Mouse (Mus musculus) frontal cortex, adult 2 months (tissue): ENCODE measurements around the gene S1pr5. TPM values are rescaled to one million over a fixed set of nuclear protein-coding genes. Genes with fewer than 3 reads are reported as not detected.

Experiments used
- DNase-seq, 2 experiments: peaks; one replicate each; pipeline ENCODE4 v3.0.0; 2022; ENCODE audit warnings: low spot score in 1 of 2; ENCODE audit errors: extremely low spot score in 1 of 2
- polyA plus RNA-seq: library from polyadenylated mRNA; depleted of rRNA; stranded (reverse); fragments of >200 nt; gene quantifications from 2 replicates; pipeline ENCODE4 v1.2.3, GENCODE M21; 2012; rRNA removed

The S1pr5 gene
- polyA plus RNA-seq, 1 experiment, result 9.9 TPM

- DNase-seq, result no peak
These were observed 37.4 kb downstream of the S1pr5 start for GRCm38 (mm10) chr9:21210821-21211220.

- no peak for DNase-seq
These were observed 39.6 kb downstream of the S1pr5 start for GRCm38 (mm10) chr9:21208626-21209025.

GRCm38 (mm10) chr9:21206848-21207247, 41.4 kb downstream of the S1pr5 start:
- DNase-seq, result no peak

- peak in 1 of 2 experiments; percentile 37 for DNase-seq
These were observed 43.5 kb downstream of the S1pr5 start for GRCm38 (mm10) chr9:21204528-21205272.

GRCm38 (mm10) chr9:21204156-21204527, 44.1 kb downstream of the S1pr5 start:
- no peak for DNase-seq

GRCm38 (mm10) chr9:21198960-21199359, 49.3 kb downstream of the S1pr5 start:
- DNase-seq, result no peak

GRCm38 (mm10) chr9:21197981-21198380, 50.3 kb downstream of the S1pr5 start:
- peak; percentile 80 to 81 for DNase-seq

- peak in 1 of 2 experiments; percentile 70 for DNase-seq
These were observed 51.5 kb downstream of the S1pr5 start for GRCm38 (mm10) chr9:21196521-21197433.

GRCm38 (mm10) chr9:21195736-21196505, 52.3 kb downstream of the S1pr5 start:
- DNase-seq, result peak; percentile 62 to 84

GRCm38 (mm10) chr9:21194787-21195493, 53.3 kb downstream of the S1pr5 start:
- DNase-seq, result no peak

- DNase-seq, result no peak
These were observed 54.5 kb downstream of the S1pr5 start for GRCm38 (mm10) chr9:21193786-21194185.

Other genes starting within 250 kb of the S1pr5 start
- gene Mrpl4, start 245.7 kb downstream of the S1pr5 start, polyA plus RNA-seq, result 114 and 131 TPM in 2 replicates
- gene Icam1, start 232.5 kb downstream of the S1pr5 start, polyA plus RNA-seq, result 2.9 and 3.5 TPM in 2 replicates
- 3.3 TPM in 2 replicates for gene Icam4, start 219.1 kb downstream of the S1pr5 start, polyA plus RNA-seq
- 220 and 241 TPM in 2 replicates for gene Icam5, start 216.4 kb downstream of the S1pr5 start, polyA plus RNA-seq
- not detected in 2 replicates for gene Zglp1, start 181.3 kb downstream of the S1pr5 start, polyA plus RNA-seq
- 1.6 and 2.5 TPM in 2 replicates for gene Gm49373, start 175.3 kb downstream of the S1pr5 start, polyA plus RNA-seq
- gene Fdx1l, start 174.8 kb downstream of the S1pr5 start, polyA plus RNA-seq, result 123 and 124 TPM in 2 replicates
- gene Gm38431, start 156.4 kb downstream of the S1pr5 start, polyA plus RNA-seq, result 1.4 and 1.7 TPM in 2 replicates
- 27.9 and 28.2 TPM in 2 replicates for gene Raver1, start 156.4 kb downstream of the S1pr5 start, polyA plus RNA-seq
- 16.5 and 19.1 TPM in 2 replicates for gene Tyk2, start 117.2 kb downstream of the S1pr5 start, polyA plus RNA-seq
- 175 and 217 TPM in 2 replicates for gene Cdc37, start 98.5 kb downstream of the S1pr5 start, polyA plus RNA-seq
- gene Pde4a, start 82.7 kb downstream of the S1pr5 start, polyA plus RNA-seq, result 95.2 and 96.2 TPM in 2 replicates
- gene Keap1, start 9.1 kb downstream of the S1pr5 start, polyA plus RNA-seq, result 58.3 and 59.6 TPM in 2 replicates
- 36.5 and 40.6 TPM in 2 replicates for gene Atg4d, start 16.9 kb upstream of the S1pr5 start, polyA plus RNA-seq
- gene Kri1, start 39.5 kb upstream of the S1pr5 start, polyA plus RNA-seq, result 42.5 and 44.6 TPM in 2 replicates
- 65.2 and 66.2 TPM in 2 replicates for gene Cdkn2d, start 43.0 kb upstream of the S1pr5 start, polyA plus RNA-seq
- 0.76 and 1.6 TPM in 2 replicates for gene Ap1m2, start 63.9 kb upstream of the S1pr5 start, polyA plus RNA-seq
- gene Slc44a2, start 72.3 kb upstream of the S1pr5 start, polyA plus RNA-seq, result 60.7 and 66.5 TPM in 2 replicates
- 96.6 and 101 TPM in 2 replicates for gene Ilf3, start 119.4 kb upstream of the S1pr5 start, polyA plus RNA-seq
- 47.6 and 48.7 TPM in 2 replicates for gene Qtrt1, start 163.4 kb upstream of the S1pr5 start, polyA plus RNA-seq
- 95.8 and 97.7 TPM in 2 replicates for gene Dnm2, start 176.5 kb upstream of the S1pr5 start, polyA plus RNA-seq